Mouse (Mus musculus) E14TG2a.4 (cell line): Measurements from ENCODE around the gene Tfr2.

Source experiments
- CTCF ChIP-seq: conservative IDR thresholded peaks from 2 replicates; pipeline ENCODE4 v1.5.1; 2014; ENCODE audit warnings: low read length
- POU5F1 ChIP-seq: IDR thresholded peaks from 2 replicates; pipeline ENCODE4 v1.6.1; 2014; ENCODE audit warnings: low read length, borderline replicate concordance

- peak; percentile 72 for TF ChIP-seq CTCF
- no peak for TF ChIP-seq POU5F1
Observed at GRCm38 (mm10) chr5:137584976-137585375, 15.3 kb downstream of the Tfr2 start.
